Mouse (Mus musculus) gonadal fat pad, adult 2 months (tissue): ENCODE results near the gene Dgkz. TPM values are rescaled to one million over a fixed set of nuclear protein-coding genes. Genes with fewer than 3 reads are reported as not detected.

Experiments
- DNase-seq: peaks from one replicate; pipeline ENCODE4 v3.0.0-alpha.2; 2012; ENCODE audit warnings: low read depth
- polyA plus RNA-seq: library from polyadenylated mRNA; depleted of rRNA; stranded (reverse); fragments of >200 nt; gene quantifications from 2 replicates; pipeline ENCODE4 v1.2.3, GENCODE M21; 2012

Dgkz gene
- polyA plus RNA-seq, 1 experiment, result 84.2 TPM

DNA sequence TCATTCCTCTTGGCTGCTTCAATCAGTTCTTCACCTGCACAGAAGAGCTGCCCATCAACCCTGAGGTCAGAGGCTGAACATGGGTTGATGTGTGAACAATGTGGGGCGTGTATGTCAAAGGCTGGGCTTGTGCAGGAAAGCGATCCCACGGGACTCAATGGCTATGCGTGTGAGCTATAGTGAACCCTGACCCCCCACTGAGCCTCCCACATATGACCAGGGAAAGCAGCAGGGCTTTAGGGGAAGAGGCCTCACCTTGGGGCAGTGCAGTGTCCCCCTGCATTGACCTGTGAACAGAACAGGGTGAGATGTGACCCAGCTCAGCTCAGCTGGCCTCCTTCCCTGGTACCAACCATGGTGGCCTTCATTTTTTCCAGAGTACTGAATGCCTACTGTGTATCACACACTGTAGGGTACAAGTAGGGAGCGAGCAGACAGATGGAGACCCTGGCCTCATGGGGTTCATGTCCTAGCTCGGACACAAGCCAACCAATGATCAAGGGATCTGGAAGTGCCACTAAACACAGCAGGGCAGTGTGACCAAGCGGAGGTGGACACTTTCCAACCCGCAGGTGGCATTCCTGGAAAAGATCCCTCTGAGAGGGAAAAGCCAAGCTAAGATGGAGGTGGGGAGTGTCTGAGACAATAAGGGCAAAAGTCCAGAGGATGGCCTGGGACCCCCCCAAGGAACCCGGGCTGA, 40.7 kb downstream of the Dgkz start:
- no peak for DNase-seq

DNA sequence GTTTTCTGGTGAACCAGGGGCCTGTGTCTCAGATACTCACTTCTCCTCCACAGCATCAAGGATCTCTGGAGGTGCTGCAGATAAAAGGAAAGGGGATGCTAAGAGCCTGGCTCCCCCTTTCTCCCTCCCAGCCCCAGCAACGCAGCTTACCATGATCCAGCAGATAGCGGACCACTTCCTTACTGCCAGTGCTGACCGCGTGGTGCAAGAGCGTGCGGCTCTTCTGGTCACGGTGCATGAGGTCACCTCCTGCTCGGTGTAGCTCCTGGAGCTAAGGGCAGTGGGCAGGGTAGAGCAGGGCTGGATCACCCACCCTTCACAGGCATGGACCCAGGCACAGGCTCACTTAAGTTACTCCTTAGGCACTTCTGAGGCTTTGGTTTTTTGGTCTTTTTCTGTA, 41.6 kb downstream of the Dgkz start:
- DNase-seq, result no peak

DNA sequence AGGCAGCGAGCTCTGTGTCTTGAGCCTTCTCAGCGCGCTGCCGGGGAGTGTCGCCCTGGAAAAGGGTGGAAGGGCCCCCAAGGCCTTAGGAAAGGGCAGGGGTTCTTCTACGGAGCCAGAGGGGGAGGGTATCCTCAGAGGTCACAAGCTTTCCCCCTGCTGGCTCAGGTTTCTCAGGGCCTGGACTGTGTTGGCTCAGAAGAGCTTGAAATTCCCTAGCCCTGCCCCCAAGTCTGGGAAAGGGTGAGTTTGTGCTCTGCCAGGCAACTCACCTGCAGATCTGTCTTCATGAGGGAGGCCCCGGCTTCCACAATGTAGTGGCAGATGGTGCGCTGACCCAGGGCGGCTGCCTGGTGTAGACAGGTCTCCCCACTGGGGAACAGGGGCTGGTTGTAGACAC, 42.2 kb downstream of the Dgkz start:
- DNase-seq, result no peak

DNA sequence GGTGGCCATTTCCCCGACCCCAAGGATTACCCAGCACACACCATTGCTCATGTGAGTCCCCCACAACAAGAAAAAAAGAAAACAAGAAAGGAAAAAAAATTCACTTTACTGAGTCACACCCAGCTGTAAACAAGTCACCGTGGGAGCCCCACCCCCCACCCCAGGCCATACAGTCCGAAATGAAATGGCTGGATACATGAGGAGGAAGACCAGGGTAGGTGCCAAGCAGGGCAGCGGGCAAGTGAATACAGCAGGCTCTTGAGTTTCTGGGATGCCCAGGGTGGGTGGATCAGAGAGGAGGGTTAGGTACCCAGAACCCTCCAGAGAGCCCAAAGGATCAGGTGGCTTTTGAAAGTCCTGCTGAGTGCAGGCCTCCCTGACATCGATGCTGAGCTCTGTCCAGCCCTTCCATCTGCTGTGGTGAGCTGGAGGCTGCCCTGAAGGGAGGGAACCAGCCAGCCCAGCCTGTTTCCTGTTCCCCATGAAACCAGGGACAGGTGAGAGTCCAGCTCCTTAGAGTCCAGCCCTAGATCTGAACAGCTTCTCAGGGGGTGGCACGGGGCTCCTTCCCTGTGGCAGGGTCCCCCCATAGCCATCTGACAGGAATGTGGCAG, 42.8 kb downstream of the Dgkz start:
- DNase-seq, result no peak

DNA sequence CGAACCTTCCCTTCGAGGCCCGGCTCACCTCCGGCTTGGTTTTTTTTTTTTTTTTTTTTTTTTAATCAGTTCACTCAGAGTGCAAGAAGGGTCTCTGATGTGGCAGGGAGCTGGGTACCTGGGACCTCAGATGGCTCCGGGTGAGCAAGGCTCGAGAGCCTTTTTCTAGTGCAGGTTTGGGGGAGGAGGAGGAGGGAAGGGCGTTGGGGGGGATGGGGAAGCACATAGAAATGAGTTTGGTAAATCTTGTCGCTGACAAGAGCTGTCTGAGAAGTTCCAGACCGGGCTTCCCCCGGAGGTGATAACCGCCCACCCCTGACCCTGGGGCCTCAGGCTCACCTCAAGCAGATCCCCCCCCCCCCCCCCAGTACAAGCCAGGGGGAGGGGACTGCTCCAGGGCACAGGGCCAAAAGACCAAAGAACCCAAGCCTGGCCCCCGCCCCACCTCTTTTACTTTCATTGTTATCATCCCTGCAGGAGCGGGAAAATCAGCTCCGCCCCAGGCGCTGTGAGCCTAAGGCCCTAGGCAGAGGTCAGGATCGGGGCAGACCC, 43.4 kb downstream of the Dgkz start, which contains the start of gene Mdk:
TSS of gene Mdk (minus strand) at position 138 of the 552 bp plus-strand sequence.
- no peak for DNase-seq

DNA sequence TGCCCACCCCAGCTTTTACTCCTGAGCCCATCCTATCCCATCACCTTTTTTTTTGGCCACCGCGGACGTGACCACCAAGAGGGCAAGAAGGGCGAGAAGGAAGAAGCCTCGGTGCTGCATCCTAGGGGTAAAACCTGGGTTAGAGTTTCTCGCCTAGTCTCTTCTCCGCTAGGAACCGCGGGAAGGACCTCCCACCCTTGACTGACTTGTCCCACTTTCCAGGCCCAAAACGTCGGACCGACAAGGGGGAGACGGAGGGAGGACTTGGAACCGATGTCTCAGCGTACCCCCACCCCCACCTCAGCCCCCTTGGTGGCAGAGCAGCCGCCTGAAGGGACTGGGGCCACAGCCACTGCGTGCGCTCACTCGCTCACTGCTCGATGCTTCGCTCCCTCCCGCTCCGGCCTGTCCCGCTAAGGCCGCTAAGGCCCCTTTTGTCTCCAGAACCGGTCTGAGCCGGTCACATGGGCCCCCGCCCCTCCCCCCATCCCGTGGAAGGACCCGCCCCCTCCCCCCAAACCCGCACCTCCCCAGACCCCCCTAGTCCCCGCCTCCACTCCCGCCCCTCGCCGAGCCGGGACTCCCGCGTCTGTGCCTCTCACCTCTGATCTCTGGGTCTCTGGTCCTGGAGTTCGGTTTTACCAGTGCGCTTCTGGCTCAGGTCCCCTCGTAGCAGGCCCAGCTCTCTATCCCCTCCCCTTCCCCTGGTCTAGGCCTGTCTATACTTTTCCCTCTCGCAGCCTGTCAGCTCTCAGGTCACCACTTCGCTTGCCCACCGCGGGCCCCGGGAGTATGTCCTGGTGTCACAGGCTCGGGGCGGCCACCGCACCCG, 44.1 kb downstream of the Dgkz start:
- DNase-seq, result no peak

DNA sequence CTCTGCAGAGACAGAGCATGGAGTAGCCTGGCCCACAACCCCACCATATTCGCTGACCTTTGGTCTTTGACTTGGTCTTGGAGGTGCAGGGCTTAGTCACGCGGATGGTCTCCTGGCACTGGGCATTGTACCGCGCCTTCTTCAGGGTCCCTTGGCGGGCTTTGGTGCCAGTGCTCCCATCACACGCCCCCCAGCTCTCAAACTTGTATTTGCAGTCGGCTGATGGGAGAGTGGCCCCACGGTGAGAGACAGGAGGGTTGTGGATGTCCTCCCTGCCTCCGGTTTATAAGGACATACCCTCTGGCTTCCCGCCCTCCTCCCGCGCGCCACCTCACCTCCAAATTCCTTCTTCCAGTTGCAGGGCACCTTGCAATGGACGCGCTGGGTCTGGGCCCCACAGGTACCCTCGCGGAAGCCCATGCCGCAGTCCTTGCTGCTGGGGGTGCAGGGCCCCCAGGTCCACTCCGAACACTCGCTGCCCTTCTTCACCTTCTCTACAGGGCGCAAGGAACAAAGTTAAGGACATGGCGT, 44.8 kb downstream of the Dgkz start:
- no peak for DNase-seq

DNA sequence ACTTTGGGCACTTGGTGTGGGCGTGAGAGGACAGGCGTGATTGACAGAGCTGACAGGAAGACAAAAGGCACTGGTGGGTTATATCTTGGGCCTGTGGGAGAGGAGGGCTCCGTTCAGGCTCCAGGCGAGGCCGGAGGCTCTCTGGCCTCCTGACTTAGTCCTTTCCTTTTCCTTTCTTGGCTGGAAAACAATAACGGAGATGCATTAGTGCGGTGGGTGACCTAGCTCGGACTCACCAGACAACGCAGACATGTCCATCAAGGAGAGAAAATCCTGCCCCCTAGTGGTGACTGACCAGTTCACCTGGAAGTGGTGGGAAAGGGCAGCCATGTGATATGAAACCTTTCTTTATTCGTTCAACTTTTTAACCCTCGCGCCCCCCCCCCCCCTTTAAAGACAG, 45.7 kb downstream of the Dgkz start:
- DNase-seq, result no peak

DNA sequence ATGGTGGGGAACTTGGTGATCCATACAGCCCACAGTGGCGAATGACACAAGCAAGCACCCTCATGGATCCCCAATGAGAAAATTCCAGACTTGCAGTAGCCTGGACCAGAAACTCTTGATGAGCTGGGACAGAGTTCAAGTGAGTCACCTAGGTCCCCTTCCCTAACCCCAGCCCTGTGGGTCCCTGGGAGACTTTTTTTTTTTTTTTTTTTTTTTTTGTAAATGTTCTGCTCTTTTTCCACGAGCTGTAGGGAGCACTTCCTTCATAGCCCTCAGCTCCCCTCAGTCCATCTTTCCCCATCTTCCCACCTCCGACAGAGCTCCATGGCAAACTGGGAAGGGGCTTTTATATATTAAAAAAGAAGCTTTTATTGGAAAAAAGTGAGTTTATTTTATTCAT, 46.2 kb downstream of the Dgkz start:
- DNase-seq, result no peak

DNA sequence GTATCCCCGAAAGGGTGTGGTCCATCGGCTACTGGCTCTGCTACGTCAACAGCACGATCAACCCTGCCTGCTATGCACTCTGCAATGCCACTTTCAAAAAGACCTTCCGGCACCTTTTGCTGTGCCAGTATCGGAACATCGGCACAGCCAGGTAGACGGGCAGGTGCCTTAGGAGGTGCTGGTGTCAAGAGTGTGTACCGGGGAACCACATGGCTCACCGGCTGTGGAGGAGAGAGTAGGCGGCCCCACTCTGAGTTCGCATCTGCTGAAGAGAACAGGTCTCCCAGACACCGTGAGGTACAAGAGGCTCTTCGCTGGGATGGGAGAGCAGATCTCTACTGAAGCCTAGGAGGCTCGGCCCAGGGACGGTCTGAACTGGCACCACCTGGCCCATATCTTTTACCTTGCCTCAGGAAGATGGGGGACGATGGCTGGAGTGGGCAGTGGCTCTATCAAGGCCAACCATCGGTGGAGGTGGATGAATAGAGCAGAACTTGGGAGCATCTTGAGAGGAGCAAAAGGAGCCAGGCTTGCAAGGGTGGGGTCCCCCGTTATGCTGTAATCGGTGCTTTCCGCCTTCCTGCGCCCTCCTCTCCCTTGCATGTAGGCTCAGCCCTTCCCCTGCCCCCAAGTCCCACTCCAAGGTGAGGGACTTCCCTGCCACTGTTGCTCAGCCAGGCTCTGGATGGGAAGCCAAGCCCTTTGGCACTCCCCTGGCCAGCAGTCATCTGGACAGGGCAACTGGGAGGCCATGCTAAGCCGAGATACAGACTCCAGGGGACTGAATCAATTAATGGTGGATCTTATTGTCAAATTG, 46.9 kb downstream of the Dgkz start:
- DNase-seq, result no peak

DNA sequence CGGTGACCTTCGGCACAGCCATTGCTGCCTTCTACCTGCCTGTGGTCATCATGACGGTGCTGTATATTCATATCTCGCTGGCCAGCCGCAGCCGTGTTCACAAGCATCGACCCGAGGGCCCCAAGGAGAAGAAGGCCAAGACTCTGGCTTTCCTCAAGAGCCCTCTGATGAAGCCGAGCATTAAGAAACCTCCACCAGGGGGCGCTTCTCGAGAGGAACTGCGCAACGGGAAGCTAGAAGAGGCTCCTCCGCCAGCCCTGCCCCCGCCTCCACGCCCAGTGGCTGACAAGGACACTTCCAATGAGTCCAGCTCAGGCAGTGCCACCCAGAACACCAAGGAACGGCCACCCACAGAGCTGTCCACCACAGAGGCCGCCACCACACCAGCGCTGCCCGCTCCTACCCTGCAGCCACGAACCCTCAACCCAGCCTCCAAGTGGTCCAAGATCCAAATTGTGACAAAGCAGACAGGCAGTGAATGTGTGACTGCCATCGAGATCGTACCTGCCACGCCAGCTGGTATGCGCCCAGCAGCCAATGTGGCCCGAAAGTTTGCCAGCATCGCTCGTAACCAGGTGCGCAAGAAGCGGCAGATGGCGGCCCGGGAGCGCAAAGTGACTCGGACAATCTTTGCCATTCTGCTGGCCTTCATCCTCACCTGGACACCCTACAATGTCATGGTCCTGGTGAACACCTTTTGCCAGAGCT, 47.7 kb downstream of the Dgkz start:
- no peak for DNase-seq

DNA sequence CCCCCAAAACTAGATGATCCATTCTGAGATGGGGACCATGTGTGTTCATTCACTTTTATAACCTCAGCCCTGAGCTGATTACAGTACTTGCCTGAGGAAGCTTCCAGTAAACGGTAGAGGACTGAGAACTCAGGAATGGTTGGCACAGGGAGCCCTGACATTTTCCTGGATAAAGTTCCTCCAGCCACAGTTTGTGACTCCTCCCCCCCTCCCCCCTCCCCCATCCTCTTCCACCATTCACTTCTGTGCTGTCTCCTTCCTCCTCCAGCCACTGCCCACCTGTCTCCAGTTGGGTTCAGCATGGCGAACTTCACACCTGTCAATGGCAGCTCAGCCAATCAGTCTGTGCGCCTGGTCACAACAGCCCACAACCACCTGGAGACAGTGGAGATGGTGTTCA, 48.7 kb downstream of the Dgkz start, which contains the start of gene Chrm4:
TSS of gene Chrm4 (plus strand) at position 301 of the 400 bp plus-strand sequence.
- DNase-seq, result no peak

DNA sequence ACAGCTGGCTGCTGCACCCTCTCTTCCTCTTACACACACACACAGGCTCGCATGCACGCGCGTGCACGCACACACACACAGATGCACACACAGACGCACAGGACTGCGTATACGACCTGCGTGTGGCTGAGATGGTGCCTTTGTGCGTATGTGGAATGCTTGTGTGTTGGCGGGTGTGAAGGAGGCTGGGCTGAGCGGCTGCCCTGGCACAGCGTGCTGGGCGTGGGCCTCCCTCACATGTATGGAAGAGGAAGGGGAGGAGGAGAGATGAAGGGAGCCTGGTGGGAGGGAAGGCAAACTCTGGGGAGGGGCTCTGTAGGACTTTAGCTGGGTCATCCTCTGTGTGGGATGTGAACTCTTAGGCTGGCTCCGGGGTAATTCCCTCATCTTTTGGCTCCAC, 50.2 kb downstream of the Dgkz start:
- no peak for DNase-seq

DNA sequence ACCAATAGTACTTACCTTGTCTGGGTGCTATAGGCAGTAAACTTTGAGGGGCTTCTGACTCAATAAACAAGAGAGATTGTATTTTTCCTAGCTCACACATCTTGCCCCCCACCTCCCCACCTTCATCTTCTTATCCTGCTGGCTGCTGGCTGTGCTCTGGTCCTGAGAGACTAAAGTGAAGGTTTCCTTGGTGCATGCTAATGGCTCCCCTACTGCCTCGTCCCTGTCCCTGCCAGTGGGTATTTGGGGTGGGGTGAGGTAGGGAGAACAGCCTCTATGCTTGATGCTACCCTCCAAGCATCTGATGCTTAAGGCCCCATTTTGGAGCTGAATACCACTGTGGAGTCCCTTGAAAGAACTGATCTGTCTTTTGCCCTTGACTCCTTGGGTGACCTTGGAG, 50.9 kb downstream of the Dgkz start:
- no peak for DNase-seq

DNA sequence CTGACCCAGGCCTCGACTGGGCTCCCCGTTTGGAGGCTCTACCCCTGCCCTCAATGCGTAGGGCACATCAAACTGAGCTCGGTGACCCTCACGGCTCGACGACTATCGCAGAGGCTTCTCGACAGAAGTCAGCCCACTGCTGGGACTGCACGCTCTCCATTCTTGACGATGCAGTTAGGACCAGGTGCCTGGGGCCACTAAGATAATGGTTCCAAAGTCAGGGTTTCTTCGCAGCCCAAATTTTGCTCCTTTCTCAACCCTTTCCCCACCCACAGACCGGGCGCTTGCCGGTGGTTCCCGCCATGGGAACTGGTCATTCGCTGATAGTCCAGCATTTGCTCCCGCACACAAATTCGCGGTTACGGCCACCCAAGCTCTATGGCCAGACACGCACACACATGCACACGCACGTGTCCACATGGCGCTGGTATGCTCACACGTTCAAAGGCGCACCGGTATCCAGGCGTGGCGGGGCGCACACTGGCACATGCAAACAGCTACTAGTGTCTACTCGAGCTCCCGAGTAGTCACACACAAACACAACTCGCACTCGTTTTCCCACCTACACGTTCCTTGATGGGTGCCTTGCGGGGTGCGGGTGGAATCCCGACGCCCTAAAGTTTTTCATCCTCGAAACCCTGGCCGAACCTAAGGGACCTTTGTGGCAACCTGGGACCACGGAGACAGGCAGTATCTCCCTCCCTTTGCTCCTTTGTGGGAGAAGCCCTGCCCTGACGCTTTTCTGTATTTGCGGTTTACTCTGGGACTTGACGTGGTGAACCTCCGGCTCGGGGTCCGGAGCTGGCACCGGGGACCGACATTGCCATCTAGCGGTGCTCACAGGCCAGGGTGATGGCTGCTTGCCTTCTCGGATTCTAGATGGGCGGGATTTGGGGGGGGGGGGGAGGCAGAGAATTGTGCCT, 52.0 kb downstream of the Dgkz start:
- no peak for DNase-seq

DNA sequence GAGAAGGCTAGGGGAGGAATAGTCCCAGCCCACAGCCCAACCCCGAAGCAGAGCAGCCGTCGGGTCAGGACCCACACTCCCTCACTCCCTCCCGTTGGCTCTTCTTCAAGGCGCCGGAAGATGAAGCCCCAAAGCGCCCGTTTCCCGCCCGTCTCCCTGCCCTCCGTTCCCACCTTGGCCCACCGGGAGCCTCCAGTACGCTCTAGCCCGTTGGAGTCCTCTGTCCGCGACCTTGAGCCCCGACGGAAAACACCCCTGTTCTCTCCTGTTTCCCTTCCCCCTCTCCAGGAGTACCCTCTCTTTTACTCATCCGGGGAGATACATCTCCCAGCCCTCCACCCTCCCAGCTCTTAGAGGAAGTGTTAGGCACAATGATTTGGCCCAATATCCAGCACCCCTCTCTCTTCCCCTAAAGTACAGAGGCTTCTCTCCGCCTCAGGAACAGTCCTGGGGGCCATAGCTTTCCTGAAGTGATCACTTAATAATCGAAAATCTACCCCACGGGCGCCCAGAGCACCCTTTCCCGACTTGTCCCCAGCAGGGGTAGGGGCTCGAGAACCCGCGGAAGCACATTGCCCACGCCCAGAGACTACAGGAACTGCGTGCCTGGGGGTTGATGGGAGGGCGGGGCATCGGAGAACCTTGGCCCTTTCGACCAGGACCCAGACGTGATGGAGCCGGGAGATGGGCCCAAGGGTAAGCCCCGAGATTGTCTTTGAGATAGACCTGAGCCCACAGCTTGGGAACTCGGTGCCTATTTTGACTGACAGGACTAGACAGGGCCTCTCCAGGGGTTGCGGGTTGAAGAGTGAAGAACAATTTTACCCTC, 52.9 kb downstream of the Dgkz start:
- DNase-seq, result no peak

DNA sequence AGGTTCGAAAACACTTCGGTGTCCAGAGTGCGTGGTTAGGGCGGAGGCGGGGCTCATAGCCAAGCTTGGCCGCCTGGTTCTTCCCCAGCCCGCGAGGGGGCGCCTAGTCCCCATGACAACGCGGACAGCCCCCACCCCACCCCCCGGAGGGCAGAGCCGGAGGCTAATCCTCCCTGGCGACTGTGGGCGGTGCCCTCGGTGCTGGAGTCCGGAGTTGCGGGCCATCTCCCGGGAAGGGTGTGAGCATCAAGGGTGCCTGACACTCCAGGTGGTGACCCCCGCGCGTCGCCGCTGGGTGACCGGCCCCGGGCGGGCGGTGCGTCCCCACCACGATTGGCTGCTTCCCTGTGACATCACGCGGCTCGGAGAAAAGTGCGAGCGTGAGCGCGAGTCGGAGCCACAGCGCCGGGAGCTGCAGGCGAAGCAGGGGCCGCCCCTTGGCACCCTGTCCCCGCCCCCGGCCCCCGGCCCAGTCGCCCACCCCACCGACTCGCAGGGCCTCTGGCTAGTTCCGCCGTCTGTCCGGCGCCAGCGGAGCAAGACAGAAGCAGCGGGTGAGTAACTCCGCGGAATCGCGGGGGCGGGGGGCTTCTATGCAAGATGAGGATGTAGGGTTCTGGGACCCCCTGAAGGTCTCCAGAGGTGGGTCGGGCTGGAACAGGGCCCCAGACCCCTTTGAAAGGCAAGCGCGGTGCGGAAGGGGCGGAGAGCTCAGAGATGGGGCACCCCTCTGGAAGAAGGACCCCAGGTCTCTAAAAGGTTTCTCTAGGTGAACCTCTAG, 53.7 kb downstream of the Dgkz start:
- no peak for DNase-seq
